Mouse (Mus musculus): ENCODE data around the gene Psg16. TPM values are rescaled to one million over a fixed set of nuclear protein-coding genes. Genes with fewer than 3 reads are reported as not detected.
"Not testable (repeated sequence)": the region's sequence is repeated elsewhere in the genome, so short reads cannot be mapped to it uniquely, and the experiment has no call there.

The Psg16 gene
- total RNA-seq, 2 experiments from 2014 or later = 0.05 to 0.14 TPM

DNA sequence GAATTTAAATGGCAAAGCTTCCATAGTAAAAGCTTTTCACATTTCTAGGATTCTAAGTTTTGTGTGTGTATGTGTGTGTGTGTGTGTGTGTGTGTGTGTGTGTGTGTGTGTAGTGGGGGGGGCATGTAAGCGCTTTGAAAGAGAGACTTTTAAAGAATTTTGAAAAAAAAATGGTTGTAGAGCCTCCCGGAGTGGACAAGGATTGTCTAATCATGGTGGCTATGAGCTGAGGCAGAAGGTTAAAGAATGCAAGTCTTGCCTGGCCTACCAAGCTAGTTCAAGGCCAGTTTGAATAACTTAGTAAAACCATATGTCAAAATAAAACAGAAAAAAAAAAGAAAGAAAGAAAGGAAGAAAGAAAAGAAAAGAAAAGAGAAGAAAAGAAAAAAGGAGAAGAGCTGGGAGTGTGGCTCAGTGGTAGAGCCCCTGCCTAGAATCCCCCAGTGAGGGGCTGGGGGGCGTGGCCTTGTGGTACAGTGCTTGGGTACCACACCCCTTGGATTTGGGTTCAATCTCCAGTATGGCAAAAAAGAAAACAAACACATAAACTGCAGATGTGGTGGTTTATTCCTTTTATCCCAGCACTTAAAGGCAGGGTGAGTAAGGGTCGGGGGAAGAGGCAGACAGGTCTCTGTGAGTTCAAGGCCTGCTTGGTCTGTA is 18.4 kb upstream of the Psg16 start:
- no peak for DNase-seq

DNA sequence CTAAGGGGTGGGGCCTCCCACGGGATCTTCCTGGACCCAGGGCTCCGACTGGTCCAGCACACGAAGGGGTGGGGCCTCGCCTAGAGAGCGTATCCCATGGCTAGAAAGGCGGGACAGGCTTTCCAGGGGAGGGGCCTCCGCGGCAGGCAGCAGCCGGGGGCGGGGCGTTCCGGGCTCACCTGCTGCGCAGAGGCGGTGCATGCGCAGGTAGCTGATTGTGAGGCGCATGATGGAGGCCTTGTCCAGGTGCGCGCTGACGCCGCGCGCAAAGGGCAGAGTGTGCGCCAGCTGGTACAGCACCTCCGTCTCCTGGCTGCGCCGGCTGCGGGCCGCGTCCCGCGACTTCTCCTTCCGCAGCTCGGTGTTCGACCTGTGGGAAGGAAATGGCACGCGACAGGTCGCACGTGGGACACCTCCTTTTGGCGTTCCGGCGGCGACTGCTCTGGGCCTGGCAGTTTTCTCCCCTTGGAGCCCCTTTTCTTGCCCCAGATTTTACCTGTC is 17.7 kb upstream of the Psg16 start:
- peak; percentile 61 for DNase-seq

- no peak for DNase-seq
Observed at GRCm38 (mm10) chr7:17056601-17057523, 17.0 kb upstream of the Psg16 start.

GRCm38 (mm10) chr7:17058071-17058689 is 15.7 kb upstream of the Psg16 start:
- DNase-seq = peak; percentile 60

DNA sequence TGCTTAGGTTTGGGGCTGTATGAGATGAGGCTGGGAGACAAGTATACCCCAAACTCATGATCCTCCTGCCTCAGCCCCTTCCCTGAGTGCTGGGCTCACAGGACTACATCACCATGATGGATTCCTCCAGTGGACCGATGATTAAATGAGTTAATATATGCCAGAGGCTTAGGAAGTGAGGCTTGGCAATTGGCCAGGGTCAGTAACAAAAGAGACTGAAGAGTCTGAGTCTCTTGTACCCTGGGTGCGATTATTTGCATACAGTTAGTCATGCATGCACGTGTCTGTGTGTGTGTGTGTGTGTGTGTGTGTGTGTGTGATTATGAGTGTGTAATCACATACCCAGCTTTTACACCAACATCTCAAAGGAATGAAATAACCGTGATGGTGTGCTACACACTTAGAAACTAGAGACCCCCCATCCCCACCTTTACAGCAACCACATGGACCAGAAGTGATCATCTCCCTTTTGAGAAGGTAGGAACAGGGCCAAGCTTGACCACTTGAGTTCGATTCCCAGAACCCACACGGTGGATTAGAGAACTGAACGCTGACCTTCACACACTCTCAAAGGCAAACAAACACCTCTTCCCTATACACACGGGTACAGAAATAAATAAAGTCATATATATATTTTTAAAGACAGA is 14.9 kb upstream of the Psg16 start:
- no peak for DNase-seq

GRCm38 (mm10) chr7:17059463-17059844 is 14.4 kb upstream of the Psg16 start:
- DNase-seq = no peak

- peak; percentile 93 for DNase-seq
Observed at GRCm38 (mm10) chr7:17060031-17060781, 13.6 kb upstream of the Psg16 start.

- DNase-seq = peak; percentile 25
Observed at GRCm38 (mm10) chr7:17060782-17061605, 12.8 kb upstream of the Psg16 start.

- peak; percentile 31 for DNase-seq
Observed at GRCm38 (mm10) chr7:17062389-17062788, 11.5 kb upstream of the Psg16 start, which contains the start of gene Hif3a. Hif3a (minus strand) TSS chr7:17062427.

DNA sequence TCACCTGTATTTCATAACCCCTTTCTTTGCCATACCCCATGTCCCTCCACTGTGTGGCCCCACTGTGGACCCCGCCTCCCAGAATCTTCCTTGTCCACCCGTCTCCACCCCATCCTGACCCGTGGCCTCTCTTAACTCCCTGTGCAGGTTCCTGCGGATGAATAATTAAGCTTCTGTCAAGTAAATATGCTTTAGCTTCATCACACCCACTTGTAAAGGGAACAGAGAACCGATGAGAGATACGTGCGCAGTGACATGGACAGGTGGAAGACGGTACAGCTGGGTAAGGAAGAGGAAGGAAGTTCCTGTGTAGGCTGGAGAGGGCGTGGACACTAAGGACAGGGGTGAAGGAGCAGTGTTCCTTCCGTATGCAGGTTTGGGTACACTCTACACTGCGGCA is 11.0 kb upstream of the Psg16 start:
- no peak for DNase-seq

- no peak for DNase-seq
Observed at GRCm38 (mm10) chr7:17065620-17066019, 8.2 kb upstream of the Psg16 start.

GRCm38 (mm10) chr7:17066412-17066811 is 7.4 kb upstream of the Psg16 start:
- DNase-seq = peak; percentile 87

GRCm38 (mm10) chr7:17067000-17067399 is 6.8 kb upstream of the Psg16 start:
- DNase-seq = no peak

- DNase-seq = not testable (repeated sequence)
Observed at GRCm38 (mm10) chr7:17067651-17068050, 6.2 kb upstream of the Psg16 start.

DNA sequence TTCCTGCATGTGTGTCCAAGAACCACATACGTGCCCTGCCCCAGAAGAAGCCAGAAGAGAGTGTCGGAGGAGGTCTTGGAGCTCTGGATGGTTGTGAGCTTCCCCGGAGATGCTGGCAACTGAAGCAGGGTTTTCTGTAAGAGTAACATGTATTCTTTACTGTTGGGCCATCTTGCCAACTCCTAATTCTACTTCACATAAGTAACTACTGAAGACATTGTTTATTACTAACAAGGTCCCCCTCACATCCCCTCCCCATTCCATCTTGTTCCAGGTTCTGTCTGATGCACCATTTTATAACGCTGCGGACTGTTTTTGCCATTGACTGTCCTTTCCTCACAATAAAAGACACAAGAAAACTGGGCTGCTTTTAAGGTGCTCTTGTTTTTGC is 332 bp upstream of the Psg16 start:
- DNase-seq = no peak

DNA sequence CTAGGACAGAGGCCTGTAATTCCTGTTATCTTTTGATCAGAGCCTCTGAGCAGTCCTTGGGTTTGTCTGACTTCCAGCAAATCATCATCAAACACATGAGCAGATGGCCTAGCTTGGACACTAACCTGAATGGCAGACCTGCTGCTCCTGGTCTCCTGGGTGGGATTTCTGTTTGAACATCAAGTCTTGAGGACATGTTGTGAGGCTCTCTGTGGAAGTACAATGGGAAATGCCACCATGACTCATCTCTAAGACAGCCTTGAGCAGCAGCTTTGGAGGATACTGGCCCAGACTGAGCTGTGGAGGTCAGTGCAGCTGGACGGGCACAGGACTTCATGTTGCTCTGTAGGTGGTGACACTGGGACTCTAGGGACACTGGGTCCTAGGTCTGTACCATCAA is 2.7 kb downstream of the Psg16 start:
- no peak for DNase-seq

DNA sequence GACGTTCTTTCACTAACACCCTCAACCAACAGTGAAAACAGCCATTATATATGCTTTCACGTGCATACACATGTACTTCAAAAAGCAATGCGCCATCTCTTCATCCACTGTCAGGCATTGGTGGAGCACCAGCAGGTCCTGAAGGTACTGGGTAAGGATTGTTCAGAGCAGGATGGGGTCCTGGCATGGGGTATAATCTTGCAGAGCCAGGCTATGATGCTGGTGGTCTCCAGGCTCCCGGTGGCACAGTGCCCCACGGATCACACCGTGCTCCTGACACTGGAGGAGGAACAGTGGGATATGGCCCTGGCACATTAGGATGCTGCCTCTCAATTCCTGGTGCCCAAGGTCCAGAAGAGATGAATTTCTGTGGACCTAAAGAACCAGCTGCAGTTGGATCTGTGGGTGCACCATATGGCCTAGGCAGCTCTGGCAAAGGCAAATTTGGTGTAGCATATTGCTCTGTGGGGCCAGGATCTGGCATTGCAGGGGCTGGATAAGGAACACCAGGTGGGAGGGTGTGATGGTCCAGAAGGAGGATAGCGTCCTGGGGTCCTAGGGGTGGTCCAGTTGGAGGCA is 4.3 kb downstream of the Psg16 start:
- no peak for DNase-seq

DNA sequence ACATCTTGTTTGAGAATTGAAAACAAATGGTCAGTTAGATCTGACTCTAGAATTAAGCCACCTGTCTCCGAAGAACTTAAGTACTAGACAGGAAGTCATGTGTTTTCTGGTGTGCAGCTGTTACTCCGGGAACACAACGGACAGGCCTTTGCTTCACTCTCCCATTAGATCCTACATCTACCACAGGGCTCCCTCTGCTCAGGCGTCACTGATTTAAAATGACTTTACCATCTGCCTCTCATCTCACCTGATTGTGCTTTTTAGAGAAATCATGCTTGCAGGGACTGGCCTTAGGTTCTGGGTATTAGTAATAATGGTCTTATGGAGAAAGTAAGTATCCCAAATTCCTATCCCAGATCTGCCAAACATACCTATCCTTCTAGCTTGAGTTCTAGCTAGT is 8.9 kb downstream of the Psg16 start:
- no peak for DNase-seq

DNA sequence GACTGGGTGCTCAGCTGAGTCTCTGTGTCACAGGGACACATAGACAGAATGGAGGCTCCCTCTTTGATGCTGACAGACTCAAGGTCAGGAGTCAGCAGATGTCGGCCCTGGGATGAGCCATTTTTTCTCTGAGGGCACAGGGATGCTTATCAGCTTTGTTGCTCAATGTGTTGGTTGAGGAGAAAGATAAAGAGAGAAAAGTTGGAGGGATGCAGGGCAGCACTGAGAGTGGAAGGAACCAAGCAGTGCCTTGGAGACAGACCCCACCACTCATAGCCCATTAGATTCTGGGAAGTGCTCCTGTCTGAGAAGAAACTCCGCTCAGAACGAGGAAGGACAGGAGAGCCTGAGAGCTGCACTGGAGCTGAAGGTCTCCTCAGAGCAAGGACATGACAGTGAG is 13.9 kb downstream of the Psg16 start:
- no peak for DNase-seq

GRCm38 (mm10) chr7:17090058-17090585 is 16.3 kb downstream of the Psg16 start:
- DNase-seq = no peak
